Mouse (Mus musculus) frontal cortex, postnatal 25 days (tissue): ENCODE measurements at regions not wholly inside any gene's neighbourhood (a gene's known extent, or its start where the extent isn't known, plus 50 kb on each side); places are given as distances from the start of the nearest gene placed in this dataset.
"Not testable (repeated sequence)": the region's sequence is repeated elsewhere in the genome, so short reads cannot be mapped to it uniquely, and the experiment has no call there.

Experiments
- DNase-seq, 2 experiments: peaks; one replicate each; pipeline ENCODE4 v3.0.0; 2022; ENCODE audit warnings: low spot score in 2 of 2

- peak; percentile 56 to 61 for DNase-seq
Observed at GRCm38 (mm10) chr13:74563483-74564330, 69.9 kb upstream of the Zfp825 start.

GRCm38 (mm10) chr13:74564331-74564727 is 70.5 kb upstream of the Zfp825 start:
- not testable (repeated sequence) for DNase-seq

- DNase-seq, result not testable (repeated sequence)
Observed at GRCm38 (mm10) chr13:74569967-74570366, 69.4 kb upstream of the Erap1 start.
